Mouse (Mus musculus): ENCODE measurements around the gene Ttc28.

Gene Ttc28

GRCm38 (mm10) chr5:110960067-110960466 lies 80.5 kb downstream of the Ttc28 start:
- DNase-seq (ENCODE audit: low read depth): no peak

GRCm38 (mm10) chr5:110960890-110961289 lies 81.3 kb downstream of the Ttc28 start:
- DNase-seq (ENCODE audit: low read depth): no peak

DNA sequence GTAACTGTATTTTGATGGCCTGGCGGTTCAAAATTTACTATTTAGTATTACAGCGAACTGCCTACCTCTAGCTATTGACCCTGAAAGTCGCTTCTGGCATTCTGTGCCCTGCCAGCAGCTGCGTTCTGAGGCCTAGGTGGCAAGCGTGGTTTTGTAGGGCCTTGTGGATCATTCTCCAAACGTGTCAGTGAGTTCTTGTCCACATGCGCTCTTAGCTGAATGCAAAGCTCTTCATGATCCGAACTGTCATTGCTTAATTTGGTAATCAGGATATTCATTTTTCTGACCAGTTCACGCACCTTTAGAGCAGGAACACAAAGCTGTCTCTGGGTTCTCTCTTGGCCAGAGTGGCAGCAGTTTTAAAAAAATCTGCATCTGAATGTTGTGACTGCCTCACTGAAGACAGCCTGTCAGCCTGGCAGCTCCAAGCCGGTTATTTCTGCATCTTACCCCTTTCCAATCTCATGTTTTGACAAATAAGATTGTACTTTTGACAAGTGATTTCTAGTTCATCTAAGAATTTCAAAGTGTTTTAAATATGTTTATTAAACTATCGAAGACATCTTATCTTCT lies 88.0 kb downstream of the Ttc28 start:
- DNase-seq (ENCODE audit: low read depth): no peak

DNA sequence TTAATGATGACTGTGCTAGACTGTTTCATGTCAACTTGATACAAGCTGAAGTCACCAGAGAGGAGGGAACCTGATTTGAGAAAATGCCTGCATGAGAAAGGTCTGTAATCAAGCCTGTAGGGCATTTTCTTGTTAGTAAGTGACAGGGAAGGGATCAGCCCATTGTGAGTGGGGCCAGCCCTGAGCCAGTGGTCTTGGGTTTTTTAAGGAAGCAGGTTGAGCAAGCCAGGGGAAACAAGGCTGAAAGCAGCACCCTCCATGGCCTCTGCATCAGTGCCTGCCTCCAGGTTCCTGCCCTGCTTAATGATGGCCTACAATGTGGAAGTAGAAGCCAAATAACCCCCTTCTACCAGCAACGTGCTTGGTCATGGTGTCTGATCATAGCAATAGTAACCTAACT lies 89.0 kb downstream of the Ttc28 start:
- no peak for DNase-seq (ENCODE audit: low read depth)

DNA sequence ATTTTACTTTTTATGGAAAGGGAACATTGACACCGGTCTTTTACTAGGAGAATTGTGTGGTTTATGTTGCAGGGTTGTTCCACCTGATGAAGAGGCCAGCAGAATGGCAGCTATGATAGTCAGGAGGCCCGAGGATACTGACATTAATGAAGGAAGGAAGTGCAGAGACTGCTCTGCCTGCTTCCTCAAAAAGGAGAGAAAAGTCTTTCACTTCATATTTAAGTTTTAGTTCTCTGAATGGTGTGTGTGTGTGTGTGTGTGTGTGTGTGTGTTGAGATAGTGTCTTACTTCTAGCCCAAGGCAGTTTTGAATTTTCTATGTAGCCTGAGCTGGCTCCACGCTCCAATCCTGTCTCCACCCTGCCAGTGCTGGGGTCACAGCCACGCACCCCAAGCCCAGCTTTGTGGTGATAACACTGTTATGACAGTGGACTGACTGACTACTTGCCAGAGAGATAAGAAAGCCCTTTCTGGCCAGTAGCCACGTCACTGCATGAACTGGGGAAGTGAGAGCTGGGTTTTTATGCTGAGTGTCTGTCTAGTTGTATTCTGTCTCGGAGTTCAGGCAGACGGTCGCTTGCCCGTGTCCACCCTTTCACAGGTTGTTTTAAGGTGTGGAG lies 90.7 kb downstream of the Ttc28 start:
- DNase-seq (ENCODE audit: low read depth): no peak

DNA sequence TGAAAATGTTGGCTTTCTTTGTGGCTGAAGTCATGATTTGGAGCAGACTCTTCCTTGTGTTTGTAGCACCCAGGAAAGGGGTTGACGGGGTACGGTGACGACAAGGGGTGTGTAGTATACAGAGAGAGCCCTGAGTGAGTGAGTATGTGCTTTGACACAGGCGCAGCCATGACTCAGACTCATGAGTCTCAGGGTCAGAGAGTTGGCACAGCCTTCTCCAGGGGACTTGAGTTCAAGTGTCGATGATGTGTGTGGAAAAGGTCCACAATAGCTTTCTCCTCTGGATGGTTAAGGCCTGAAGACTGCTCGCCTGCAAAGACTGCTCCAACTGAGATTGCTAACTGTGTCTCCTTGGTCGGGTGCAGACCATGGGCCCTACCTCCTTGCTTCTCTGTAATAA lies 97.1 kb downstream of the Ttc28 start:
- no peak for DNase-seq (ENCODE audit: low read depth)

- DNase-seq (ENCODE audit: low read depth): no peak
Measured at GRCm38 (mm10) chr5:110977796-110978195, 98.2 kb downstream of the Ttc28 start.

DNA sequence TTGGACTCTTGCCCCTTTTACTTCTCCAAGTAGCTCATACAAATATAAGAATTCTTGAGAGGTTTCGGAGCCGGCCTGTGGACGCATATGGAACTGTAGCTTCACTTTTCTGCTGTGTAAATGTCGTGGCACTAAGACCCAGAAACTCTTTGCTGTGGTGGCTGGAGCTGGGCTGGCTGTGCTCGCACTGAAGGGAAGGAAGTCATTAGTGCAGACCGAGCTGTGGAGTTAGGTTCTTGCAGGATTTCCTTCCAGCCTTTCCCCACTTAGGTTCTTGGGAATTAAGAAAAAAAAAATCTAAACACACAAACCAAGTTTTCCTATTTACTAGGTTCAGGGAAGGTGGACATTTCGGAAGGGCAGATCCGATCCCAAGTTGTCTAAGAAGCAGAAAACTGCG lies 98.9 kb downstream of the Ttc28 start:
- peak; percentile 81 for DNase-seq (ENCODE audit: low read depth)

DNA sequence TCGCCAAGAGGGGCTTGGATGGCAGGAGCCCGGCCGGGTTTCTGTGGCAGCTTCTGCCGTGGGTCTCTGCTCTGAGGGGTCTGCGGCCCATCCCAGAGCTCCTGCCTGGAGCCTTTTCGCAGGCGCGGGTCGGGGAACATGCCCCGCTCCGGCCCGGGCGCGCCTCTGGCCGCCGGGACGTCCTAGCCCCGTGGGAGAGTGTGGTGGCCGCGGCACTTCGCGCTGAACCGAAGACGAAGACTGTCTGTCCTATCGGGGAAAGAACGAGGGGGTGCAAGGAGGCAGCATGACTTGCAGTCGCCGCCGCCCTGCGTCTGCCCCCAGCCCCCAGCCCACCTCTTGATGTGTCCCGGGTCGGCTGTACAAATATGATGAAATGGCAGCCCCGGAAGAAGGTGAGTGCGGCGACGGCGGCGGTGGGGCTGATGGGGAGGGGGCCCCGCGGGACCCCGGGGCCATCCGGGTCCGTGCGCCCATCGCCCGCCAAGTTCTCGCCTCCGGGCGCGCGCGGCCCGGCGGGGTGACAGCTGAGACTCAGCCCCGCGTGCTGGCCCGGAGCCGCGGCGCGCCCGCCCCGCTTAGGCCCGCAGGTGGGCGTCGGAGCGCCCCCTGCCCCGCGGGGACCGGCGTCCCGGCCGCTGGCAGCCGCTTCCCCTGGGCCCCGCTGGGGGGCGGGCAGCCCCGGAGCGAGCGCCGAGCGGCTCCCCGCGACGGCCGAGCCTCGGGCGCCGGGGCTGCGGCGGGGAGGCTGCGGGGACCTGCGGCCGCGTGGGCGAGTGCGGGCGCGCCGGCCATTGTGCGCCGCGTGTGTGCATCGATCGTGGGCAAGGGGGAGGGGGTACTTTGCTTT lies 99.6 kb downstream of the Ttc28 start:
- peak; percentile 58 for DNase-seq (ENCODE audit: low read depth)

DNA sequence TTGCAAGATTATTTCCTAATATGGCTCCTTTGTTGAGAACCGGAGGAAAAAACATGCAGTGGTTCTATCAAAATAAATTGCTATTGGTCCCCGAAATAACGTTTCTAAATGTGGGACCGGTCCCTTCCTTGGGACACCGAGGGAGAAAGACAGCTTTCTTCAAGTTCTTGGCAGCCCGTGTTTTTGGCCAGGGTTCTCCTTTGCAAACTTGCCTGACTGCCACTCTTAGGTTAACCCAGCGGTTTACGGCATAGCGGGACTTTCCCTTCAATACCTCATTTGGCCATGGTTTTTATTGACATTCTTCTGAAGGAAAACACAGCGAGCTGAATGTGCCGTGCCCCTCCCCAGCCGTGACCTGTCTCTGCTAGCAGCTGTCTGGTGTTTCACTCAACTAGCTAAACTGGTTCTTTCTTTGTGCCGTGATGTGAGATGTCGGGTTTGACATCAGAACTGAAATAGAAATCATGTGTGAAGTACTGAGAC lies 100.3 kb downstream of the Ttc28 start:
- DNase-seq (ENCODE audit: low read depth): peak; percentile 81

DNA sequence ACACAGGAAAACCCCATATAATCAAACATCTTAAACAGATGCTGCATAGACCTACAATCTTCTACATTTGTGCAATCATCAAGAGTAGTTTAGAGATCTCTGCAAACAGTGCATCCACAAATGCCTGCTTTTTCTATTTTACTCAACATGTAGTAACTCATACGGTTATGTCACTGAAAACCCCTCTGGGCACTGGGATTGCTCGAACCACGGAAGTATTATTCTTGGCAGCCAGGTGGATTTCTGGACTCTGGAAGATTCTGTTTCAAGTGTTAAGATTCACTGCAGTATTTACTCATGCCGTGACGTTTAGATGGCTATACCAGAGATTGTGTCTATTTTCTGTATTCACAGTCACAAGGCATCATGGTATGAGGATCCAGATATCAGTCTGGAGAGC lies 101.0 kb downstream of the Ttc28 start:
- no peak for DNase-seq (ENCODE audit: low read depth)

- DNase-seq (ENCODE audit: low read depth): peak; percentile 33
Measured at GRCm38 (mm10) chr5:110982436-110982835, 102.8 kb downstream of the Ttc28 start.

- DNase-seq (ENCODE audit: low read depth): no peak
Measured at GRCm38 (mm10) chr5:110984136-110984681, 104.6 kb downstream of the Ttc28 start.

DNA sequence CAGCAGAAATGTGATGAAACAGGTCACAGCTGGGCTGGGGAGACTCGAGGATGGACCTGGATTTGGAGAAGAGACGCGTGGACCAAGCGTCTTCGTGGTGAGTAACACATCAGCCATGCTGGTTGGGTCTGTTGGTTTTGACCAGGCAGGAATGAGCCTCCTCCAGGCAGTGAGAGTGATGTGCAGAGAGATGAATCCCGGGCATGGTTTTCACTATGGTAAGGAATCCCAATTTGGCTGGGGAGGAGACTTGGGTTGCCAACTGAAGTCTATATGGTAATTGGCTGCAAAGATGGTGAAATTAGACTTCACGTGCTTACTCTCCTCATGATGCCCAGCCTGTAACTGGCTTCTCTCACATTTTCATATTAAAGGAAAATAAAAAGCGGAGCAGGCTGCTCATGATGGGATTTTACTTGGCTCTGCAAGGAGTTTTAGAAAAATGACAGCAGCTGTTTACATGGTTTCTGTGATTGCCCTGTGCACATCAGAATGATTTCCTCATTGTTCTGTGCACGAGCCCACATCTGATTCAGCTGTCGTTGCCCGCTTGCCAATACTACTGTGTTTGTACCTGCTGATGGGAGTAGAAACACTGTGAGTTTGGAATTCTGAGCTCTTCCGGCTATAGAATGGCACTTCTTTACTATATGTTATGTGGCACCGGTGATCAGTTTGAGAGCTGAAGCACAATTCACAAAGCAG lies 117.4 kb downstream of the Ttc28 start:
- DNase-seq (ENCODE audit: low read depth): no peak

GRCm38 (mm10) chr5:110997692-110998091 lies 118.1 kb downstream of the Ttc28 start:
- no peak for DNase-seq (ENCODE audit: low read depth)

DNA sequence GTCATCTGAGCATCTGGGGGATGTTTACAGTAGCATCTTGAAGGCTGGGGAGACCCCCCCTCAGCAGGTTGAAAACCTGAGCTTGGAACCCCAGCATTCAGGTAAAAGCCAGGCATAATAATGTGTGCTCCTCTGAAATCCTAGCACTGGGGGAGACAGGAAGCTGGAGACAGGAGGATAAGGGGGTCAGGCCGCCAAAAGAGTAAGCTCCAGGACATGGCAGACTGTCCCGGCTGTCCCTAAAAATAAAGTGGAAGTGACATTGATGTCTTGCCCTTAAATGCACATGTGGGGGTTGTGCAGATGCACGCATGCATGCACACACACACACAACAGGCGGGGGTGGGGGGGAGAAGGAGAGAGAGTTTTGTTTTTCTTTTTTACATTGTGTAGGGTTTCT lies 118.7 kb downstream of the Ttc28 start:
- no peak for DNase-seq (ENCODE audit: low read depth)

GRCm38 (mm10) chr5:111000953-111001352 lies 121.3 kb downstream of the Ttc28 start:
- peak; percentile 31 for DNase-seq (ENCODE audit: low read depth)

GRCm38 (mm10) chr5:111003220-111003619 lies 123.6 kb downstream of the Ttc28 start:
- no peak for DNase-seq (ENCODE audit: low read depth)

DNA sequence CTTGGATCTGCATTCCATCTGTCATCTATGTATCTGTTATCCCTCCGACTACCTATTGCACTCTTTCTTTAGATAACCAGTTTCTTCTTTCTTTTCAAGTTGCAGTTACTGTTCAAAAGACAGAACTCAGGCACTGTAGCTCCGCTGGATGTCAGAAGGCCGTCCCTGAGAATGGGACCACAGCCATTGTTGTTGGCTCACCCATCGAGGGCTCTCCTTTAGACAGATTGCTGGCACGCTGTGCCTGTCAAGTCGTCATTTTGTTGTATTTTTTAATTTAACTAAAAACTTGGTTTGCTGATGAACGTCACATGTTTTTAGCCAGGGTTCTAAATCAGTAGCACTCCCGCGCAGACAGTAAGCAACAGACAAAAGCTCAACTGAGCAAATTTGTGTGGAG lies 124.1 kb downstream of the Ttc28 start:
- DNase-seq (ENCODE audit: low read depth): no peak

DNA sequence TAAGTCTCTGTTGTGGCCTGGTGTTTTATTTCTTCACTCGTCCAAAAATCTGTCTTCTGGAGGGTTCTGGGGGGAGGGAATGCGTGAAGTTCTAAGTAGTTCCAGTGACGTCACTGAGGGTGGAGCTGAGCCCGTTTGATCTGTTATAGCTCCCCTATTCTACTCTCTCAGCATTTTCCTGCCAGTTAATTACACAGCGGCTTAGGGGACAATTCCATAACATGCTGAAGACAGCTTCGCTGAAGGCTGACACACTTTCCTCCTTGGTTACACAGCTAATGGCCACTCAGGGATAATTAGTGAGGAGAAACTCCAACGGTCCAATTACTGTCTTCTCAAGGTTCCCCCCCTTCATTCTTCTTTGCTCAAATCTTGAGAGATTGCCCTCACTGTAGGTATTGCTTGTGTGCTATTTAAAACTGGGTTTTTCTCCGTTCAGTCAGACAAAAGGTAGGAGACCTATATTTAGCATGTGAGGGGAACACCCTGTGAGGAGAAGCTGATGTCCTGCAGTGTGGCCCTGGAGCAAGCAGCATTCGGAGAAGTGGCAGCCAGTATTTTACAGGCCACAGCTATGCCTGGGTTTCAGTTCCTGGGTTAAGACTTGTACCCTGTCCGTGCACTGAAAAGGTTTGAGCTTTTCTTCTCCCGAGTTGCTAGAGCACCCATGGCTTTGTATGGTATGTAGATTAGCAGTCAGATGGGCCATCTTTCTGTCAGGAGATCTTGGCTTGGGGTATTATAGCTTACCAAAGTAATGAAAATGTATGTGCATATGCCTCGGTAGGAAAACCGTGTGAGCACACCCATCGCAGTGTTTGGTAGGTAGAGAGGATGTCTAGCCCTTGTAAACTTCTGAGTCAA lies 126.9 kb downstream of the Ttc28 start:
- no peak for DNase-seq (ENCODE audit: low read depth)

DNA sequence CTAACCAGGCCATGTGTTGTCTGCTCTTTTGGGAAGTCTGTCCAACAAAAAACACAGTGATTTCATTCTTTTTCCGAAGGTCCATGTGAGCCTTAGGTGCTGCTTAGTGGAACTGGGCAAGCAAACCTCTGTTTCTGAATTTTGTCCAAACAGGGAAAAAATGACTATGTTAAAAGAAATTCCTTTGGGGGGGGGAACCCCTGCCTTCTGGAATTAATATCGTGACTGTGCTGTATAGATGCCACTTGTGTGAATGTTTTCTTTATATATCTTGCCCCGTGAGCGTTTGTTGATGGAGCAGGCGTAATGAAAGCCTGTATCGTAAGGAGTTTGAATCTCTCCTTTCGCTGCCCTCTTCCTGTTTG lies 127.5 kb downstream of the Ttc28 start:
- no peak for DNase-seq (ENCODE audit: low read depth)
